Mouse (Mus musculus) cerebellum, adult 2 months (tissue): Measurements from ENCODE around the gene Apoc2.

Experiments
- CTCF ChIP-seq: fragments of 200-500 bp; IDR thresholded peaks from 2 replicates; pipeline ENCODE4 v1.5.1; 2011; ENCODE audit warnings: low read depth, mild to moderate bottlenecking, control low read depth, low read length, moderate library complexity, borderline replicate concordance; ENCODE audit not compliant: insufficient read depth
- POLR2A ChIP-seq: fragments of 200-500 bp; IDR thresholded peaks from 2 replicates; pipeline ENCODE4 v1.6.1; 2011; ENCODE audit warnings: low read length, control low read depth, borderline replicate concordance; ENCODE audit not compliant: insufficient read depth

GRCm38 (mm10) chr7:19699827-19700148, 22.0 kb upstream of the Apoc2 start:
- TF ChIP-seq POLR2A (no peak), CTCF (no peak)
